In the genomic region with DNA sequence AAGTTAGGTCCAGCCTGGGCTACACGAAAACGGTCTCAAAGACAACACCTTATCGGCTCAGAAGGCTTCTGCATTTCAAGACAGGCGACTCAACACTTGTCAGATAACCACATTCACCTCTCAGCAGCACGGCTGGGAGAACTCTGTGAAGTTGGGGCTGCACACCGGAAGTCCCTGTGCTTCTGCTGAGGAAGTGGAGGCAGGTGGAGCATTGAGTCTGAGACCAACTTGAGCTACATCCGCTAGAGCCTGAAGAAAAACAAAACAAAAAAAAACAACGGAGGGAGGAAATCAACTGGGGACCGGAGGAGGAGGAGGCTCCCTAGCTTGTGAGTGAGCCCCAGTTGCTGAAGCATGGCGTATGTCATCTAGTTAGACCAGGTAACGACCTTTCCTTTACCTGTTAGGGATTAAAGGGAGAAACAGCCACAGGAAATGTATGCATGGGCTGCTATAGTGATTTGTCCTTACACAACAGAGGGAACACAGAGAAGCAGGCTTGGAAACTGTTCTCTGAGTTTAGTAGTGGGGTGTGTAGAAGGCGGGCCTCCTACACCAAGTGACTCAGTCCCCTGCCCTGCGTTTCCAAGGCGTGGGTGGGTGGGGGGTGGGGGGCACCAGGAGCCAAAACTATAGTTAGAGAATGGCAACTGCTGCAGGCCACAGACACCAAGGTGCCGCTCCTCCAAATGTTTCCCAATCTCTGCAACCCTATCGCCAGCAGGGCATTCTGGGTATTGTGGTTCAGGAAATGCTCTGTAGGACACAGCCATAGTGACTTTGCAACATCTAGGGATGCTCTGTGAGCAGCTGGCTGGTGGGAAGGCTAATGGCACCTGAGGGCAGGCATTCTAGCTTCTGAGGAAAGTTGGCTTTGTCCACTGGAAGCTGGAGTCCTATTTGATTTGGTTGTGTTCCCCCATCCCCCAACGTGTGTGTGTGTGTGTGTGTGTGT, we compare ENCODE assay signal across 1 mouse cellular context.
TF ChIP-seq lines count a peak whose summit lies in the region.

A gene (plus strand): TSS at position 199 of the 955 bp plus-strand sequence.

TF ChIP-seq in MEL, 35 proteins besides CTCF, POLR2A, EP300 and RAD21 (continued from another document):
- TF ChIP-seq MEF2A (IDR thresholded peaks at IDR 0.05; ENCODE audit: extremely low read depth, insufficient replicate concordance, low read depth, low read length, poor library complexity, severe bottlenecking) (no peak), GABPA (IDR thresholded peaks at IDR 0.05; ENCODE audit: low read depth, low read length) (no peak), ZKSCAN1 (IDR thresholded peaks at IDR 0.05; ENCODE audit: low read depth, low read length) (no peak)
TF ChIP-seq in MEL: peak in this region for 15.
